Mouse (Mus musculus): ENCODE measurements at regions not wholly inside any gene's neighbourhood (a gene's known extent, or its start where the extent isn't known, plus 50 kb on each side); places are given as distances from the start of the nearest gene placed in this dataset.

DNA sequence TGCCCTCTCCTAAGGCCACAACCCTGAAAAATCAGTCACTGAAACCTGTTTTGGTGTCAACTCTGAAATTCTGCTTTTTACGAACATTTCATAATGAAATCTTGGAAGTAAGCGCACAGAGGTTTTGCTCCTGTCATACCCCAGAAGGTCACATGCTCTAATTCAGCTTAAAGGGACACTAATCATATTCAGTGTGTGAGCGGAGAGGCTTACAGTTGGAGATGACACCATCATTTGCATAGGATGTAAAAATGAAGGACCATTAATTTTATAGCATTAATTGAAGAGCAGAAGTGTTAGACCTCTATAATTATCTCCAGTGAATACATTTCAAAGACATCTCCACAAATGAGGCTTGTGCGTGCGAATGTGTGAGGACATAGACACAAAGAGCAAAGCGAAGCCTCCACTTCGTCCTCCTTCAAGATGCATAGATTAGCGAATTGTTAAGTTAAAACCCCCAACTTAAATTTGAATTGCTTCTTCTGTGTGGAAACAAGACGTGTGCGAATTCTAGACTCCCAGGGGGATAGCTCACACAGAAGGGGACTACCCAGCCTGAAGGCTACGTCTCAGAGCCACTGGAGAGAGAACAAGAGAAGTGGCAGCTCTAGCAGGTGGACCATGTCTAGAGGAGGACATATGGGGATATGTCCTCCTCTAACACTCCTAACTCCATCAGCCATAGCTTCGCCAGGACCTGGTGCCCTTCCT is 479.0 kb upstream of the Kif2a start:
- TF ChIP-seq GATA1 (IDR thresholded peaks at IDR 0.05; ENCODE audit: low read depth, low read length) (no peak), CHD2 (IDR thresholded peaks at IDR 0.05; ENCODE audit: low read length) (no peak), RCOR1 (IDR thresholded peaks at IDR 0.05; ENCODE audit: low read depth, low read length) (no peak), USF1 (IDR thresholded peaks at IDR 0.05; ENCODE audit: low read depth, low read length) (no peak), MAFK (IDR thresholded peaks at IDR 0.05; ENCODE audit: borderline replicate concordance, low read depth, low read length) (no peak), CTCF (IDR thresholded peaks at IDR 0.05 in 2 of 3, conservative IDR thresholded peaks at IDR 0.05 in 1 of 3; ENCODE audit: control insufficient read depth in 1 of 3, insufficient read depth in 1 of 3, low read depth in 2 of 3, low read length in 3 of 3, poor library complexity in 1 of 3, severe bottlenecking in 1 of 3) (no peak), ELF1 (IDR thresholded peaks at IDR 0.05; ENCODE audit: low read depth, low read length) (no peak)
